Mouse (Mus musculus) MEL (cell line): ENCODE measurements around the gene Mars2.

Experiments used
- CHD1 ChIP-seq: IDR thresholded peaks from 2 replicates; pipeline ENCODE4 v1.6.1; 2012; ENCODE audit warnings: low read depth, mild to moderate bottlenecking, inconsistent platforms, low read length, improper control_type of control experiment
- CTCF ChIP-seq, 3 experiments: IDR thresholded peaks in 2 of 3; conservative IDR thresholded peaks in 1 of 3; 2 replicates each; pipeline ENCODE4 v1.5.1; 2011 to 2012; ENCODE audit warnings: low read length in 3 of 3, low read depth in 2 of 3, mild to moderate bottlenecking in 2 of 3, improper control_type of control experiment in 1 of 3, inconsistent platforms in 1 of 3, mixed read lengths in 1 of 3, moderate library complexity in 1 of 3; ENCODE audit not compliant: control insufficient read depth in 1 of 3, insufficient read depth in 1 of 3, poor library complexity in 1 of 3, severe bottlenecking in 1 of 3
- UBTF ChIP-seq: IDR thresholded peaks from 2 replicates; pipeline ENCODE4 v1.6.1; 2012; ENCODE audit warnings: low read depth, mild to moderate bottlenecking, inconsistent platforms, low read length, improper control_type of control experiment, moderate library complexity, borderline replicate concordance; ENCODE audit not compliant: insufficient read depth
- ZMIZ1 ChIP-seq: IDR thresholded peaks from 2 replicates; pipeline ENCODE4 v1.6.1; 2012; ENCODE audit warnings: low read depth, mild to moderate bottlenecking, inconsistent platforms, low read length, improper control_type of control experiment, moderate library complexity

GRCm38 (mm10) chr1:55194064-55194915, 42.7 kb upstream of the Mars2 start:
- TF ChIP-seq UBTF (no peak), CTCF (IDR thresholded peaks at IDR 0.05 in 2 of 3, conservative IDR thresholded peaks at IDR 0.05 in 1 of 3; ENCODE audit: control insufficient read depth in 1 of 3, insufficient read depth in 1 of 3, low read depth in 2 of 3, low read length in 3 of 3, poor library complexity in 1 of 3, severe bottlenecking in 1 of 3) (no peak), CHD1 (no peak), ZMIZ1 (no peak)
